Mouse (Mus musculus) ES-Bruce4 (cell line): ENCODE results near the gene Derl3.
A peak's percentile ranks its signal among the peaks of the same experiment; 100 is the strongest.

Source experiments
- CTCF ChIP-seq: IDR thresholded peaks from one replicate; pipeline ENCODE4 v1.8.1; 2011; ENCODE audit warnings: low read depth, low read length
- EP300 ChIP-seq: IDR thresholded peaks from 2 replicates; pipeline ENCODE4 v1.6.1; 2011; ENCODE audit warnings: low read depth, low read length; ENCODE audit not compliant: insufficient read depth
- POLR2A ChIP-seq: IDR thresholded peaks from one replicate; pipeline ENCODE4 v1.8.1; 2011; ENCODE audit warnings: low read length; ENCODE audit not compliant: insufficient read depth

DNA sequence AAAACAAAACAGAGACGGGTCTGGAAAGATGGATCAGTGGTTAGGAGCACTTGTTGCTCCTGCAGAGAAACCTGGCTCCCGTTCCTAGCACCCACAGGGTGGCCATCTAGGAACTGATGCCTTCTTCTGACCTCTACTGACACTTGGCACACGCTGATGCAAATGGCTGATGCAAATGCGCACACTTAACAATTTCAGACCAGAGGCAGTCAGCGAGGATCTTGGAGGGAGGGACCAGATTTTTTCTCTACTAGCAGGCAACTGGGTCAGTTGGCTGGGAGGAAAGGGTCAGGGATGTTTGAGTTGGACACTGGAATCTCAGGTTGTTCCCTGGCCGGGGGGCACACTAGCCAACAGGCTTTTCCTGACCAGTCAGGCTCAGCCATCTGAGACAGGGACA lies 39.7 kb downstream of the Derl3 start, which contains the start of gene Chchd10:
- 0 out of 2 replicates have a peak, but pooled peaks have one; percentile 27 for TF ChIP-seq EP300
- no peak for TF ChIP-seq CTCF
- TF ChIP-seq POLR2A = no peak
